Mouse (Mus musculus): Measurements from ENCODE around the gene Gjd3.

GRCm38 (mm10) chr11:98981289-98981996 lies 1.4 kb downstream of the Gjd3 start:
- TF ChIP-seq CTCF (IDR thresholded peaks at IDR 0.05; ENCODE audit: low read depth) (no peak), EP300 (optimal IDR thresholded peaks at IDR 0.05) (no peak)

Measured in stomach, postnatal 0 days (tissue).